In genomic region chr4:45967479-45968341, GRCm38 (mm10) we compare ENCODE assay signal across 11 mouse cellular contexts. TPM values are rescaled to one million over a fixed set of nuclear protein-coding genes. Genes with fewer than 3 reads are reported as not detected.
DNase-seq lines count a peak whose midpoint lies in the region; ATAC-seq and TF ChIP-seq lines count a peak whose summit lies in the region.
"Had no signal": no experiment of that assay in that cellular context is flagged by ENCODE, and none has a peak within 500 bp of the region (broad histone marks: within the 10 kb centered on the region; RNA-seq: fewer than 3 reads in every experiment).

No protein-coding gene starts in this region.

- DNase-seq in midbrain, embryonic 10.5 days (ENCODE audit: low spot score): peak; percentile 65
- peak; percentile 19 to 53 for DNase-seq in kidney, postnatal 4 days
- DNase-seq in left cerebral cortex, adult 2 months (ENCODE audit: extremely low spot score in 1 of 2, low spot score in 2 of 2): no peak
- DNase-seq: cerebellum, adult 11-12 months had no signal

- intact Hi-C loops in left cerebral cortex, adult 2 months (cut with DNase I): no loop called here

- WGBS in midbrain, embryonic 10.5 days: 13% methylated on average over 9 of the region's 9 CpGs
- 9% methylated on average over 9 of the region's 9 CpGs for WGBS in midbrain, embryonic 13.5 days
- 57% methylated on average over 9 of the region's 9 CpGs for WGBS in heart, embryonic 13.5 days
- 50% methylated on average over 9 of the region's 9 CpGs for WGBS in stomach, embryonic 16.5 days

- no peak overlapping the region for H3K4me2 ChIP-seq in midbrain, embryonic 13.5 days (replicated peaks)
- no peak overlapping the region for H3K4me2 ChIP-seq in heart, embryonic 13.5 days
- no peak overlapping the region for H3K4me2 ChIP-seq in stomach, embryonic 16.5 days (ENCODE audit: low read depth, low read length)
- H3K4me2 ChIP-seq: limb, embryonic 12.5 days had no signal

- H3K4me1 ChIP-seq in midbrain, embryonic 10.5 days: peaks cover 70% of the 10 kb centered on the region
- peaks cover 27% of the 10 kb centered on the region for H3K4me1 ChIP-seq in midbrain, embryonic 13.5 days (replicated peaks)
- H3K4me1 ChIP-seq in heart, embryonic 13.5 days: peaks cover 64% of the 10 kb centered on the region
- H3K4me1 ChIP-seq in stomach, embryonic 16.5 days (ENCODE audit: control insufficient read depth, insufficient read depth, low read length): peaks cover 19% of the 10 kb centered on the region

- no peak for TF ChIP-seq CTCF in left cerebral cortex, adult 2 months (IDR thresholded peaks at IDR 0.05)

- no peaks in the 10 kb centered on the region for H3K36me3 ChIP-seq in midbrain, embryonic 10.5 days
- H3K36me3 ChIP-seq in midbrain, embryonic 13.5 days: no peaks in the 10 kb centered on the region
- no peaks in the 10 kb centered on the region for H3K36me3 ChIP-seq in heart, embryonic 13.5 days
- H3K36me3 ChIP-seq in stomach, embryonic 16.5 days (ENCODE audit: control insufficient read depth, insufficient read depth, low read length): no peaks in the 10 kb centered on the region
- H3K36me3 ChIP-seq: limb, embryonic 12.5 days had no signal

- H3K9ac ChIP-seq in midbrain, embryonic 13.5 days (replicated peaks): no peak overlapping the region
- H3K9ac ChIP-seq in heart, embryonic 13.5 days: peak overlapping the region; percentile 17; the same call in 1 of the 2 replicates
- no peak overlapping the region for H3K9ac ChIP-seq in stomach, embryonic 16.5 days (ENCODE audit: low read length)
- H3K9ac ChIP-seq: limb, embryonic 12.5 days had no signal

- no peaks in the 10 kb centered on the region for H3K9me3 ChIP-seq in midbrain, embryonic 10.5 days (replicated peaks)
- no peaks in the 10 kb centered on the region for H3K9me3 ChIP-seq in midbrain, embryonic 13.5 days
- no peaks in the 10 kb centered on the region for H3K9me3 ChIP-seq in heart, embryonic 13.5 days
- H3K9me3 ChIP-seq in stomach, embryonic 16.5 days (replicated peaks; ENCODE audit: control insufficient read depth, low read length): no peaks in the 10 kb centered on the region
- H3K9me3 ChIP-seq: limb, embryonic 12.5 days had no signal

- peaks cover 40% of the 10 kb centered on the region for H3K27me3 ChIP-seq in midbrain, embryonic 10.5 days (ENCODE audit: low read depth, poor library complexity, severe bottlenecking)
- H3K27me3 ChIP-seq in midbrain, embryonic 13.5 days: peaks cover 20% of the 10 kb centered on the region
- no peaks in the 10 kb centered on the region for H3K27me3 ChIP-seq in heart, embryonic 13.5 days (replicated peaks)
- no peaks in the 10 kb centered on the region for H3K27me3 ChIP-seq in stomach, embryonic 16.5 days (ENCODE audit: control insufficient read depth, insufficient read depth, low read length)
- H3K27me3 ChIP-seq: Patski had no signal

- H3K27ac ChIP-seq in midbrain, embryonic 10.5 days (replicated peaks): peak overlapping the region; percentile 76
- H3K27ac ChIP-seq in midbrain, embryonic 13.5 days: no peak overlapping the region
- H3K27ac ChIP-seq in heart, embryonic 13.5 days (replicated peaks): 0 out of 2 replicates have a peak overlapping the region, but pooled peaks have one; percentile 67
- peak overlapping the region; percentile 87 for H3K27ac ChIP-seq in stomach, embryonic 16.5 days (ENCODE audit: low read length)
- no peak overlapping the region for H3K27ac ChIP-seq in left cerebral cortex, adult 2 months
- H3K27ac ChIP-seq: limb, embryonic 12.5 days had no signal

- no peak for ATAC-seq in midbrain, embryonic 13.5 days
- ATAC-seq in heart, embryonic 13.5 days (ENCODE audit: extremely low read depth, insufficient number of reproducible peaks, low FRiP score, low TSS enrichment): no peak
- no peak for ATAC-seq in stomach, embryonic 16.5 days (ENCODE audit: insufficient read depth, low FRiP score)
- ATAC-seq in erythroblast, adult 5-6 weeks (replicated peaks; ENCODE audit: low FRiP score, poor library complexity, severe bottlenecking): no peak
- no peak for ATAC-seq in activated CD4-positive, CD25-positive, alpha-beta regulatory T cell, adult 4 months
- ATAC-seq: Patski had no signal

- peak overlapping the region; percentile 29; the same call in 1 of the 2 replicates for H3K4me3 ChIP-seq in midbrain, embryonic 10.5 days
- no peak overlapping the region for H3K4me3 ChIP-seq in midbrain, embryonic 13.5 days (replicated peaks)
- no peak overlapping the region for H3K4me3 ChIP-seq in heart, embryonic 13.5 days
- H3K4me3 ChIP-seq in stomach, embryonic 16.5 days (replicated peaks; ENCODE audit: low read length): no peak overlapping the region
- no peak overlapping the region for H3K4me3 ChIP-seq in left cerebral cortex, adult 2 months
- H3K4me3 ChIP-seq: limb, embryonic 12.5 days had no signal

RNA-seq across cellular contexts. Expression of gene Tdrd7, which starts 2.6 kb away (rescaled TPM):
- 10.4 and 10.9 TPM in 2 replicates for polyA plus RNA-seq in midbrain, embryonic 10.5 days (2016; fragmentation: Nextera tagmentation; extraction: Ambion mirVana)
- 15.4 and 15.7 TPM in 2 replicates for polyA plus RNA-seq in midbrain, embryonic 13.5 days (2015; fragmentation: Nextera tagmentation; extraction: Ambion mirVana)
- 13.0 and 14.3 TPM in 2 replicates for polyA plus RNA-seq in heart, embryonic 13.5 days (2015; fragmentation: Nextera tagmentation; extraction: Ambion mirVana)
- polyA plus RNA-seq in stomach, embryonic 16.5 days (2015; fragmentation: Nextera tagmentation; extraction: Ambion mirVana): 22.6 and 24.5 TPM in 2 replicates
- 14.2 and 25.1 TPM in 2 replicates for total RNA-seq in erythroblast, adult 5-6 weeks (2015; ENCODE audit: low replicate concordance)
- total RNA-seq in erythroblast, adult 5-6 weeks (2017; ENCODE audit: low replicate concordance): 11.4 and 14.9 TPM in 2 replicates
- total RNA-seq in left cerebral cortex, adult 2 months (2021): 10 to 100 TPM; 26.5 to 31.5 TPM
- 1 to 10 TPM in 1 of 2 experiments, under 1 TPM in 1; 0.61 to 3.5 TPM for polyA plus RNA-seq in activated CD4-positive, CD25-positive, alpha-beta regulatory T cell, adult 4 months (2017; shearing (Covaris generic))

Comparison
In these comparisons a context has a peak if more than half of its experiments do, and no peak if none do; other contexts are left out.
1. H3K27ac ChIP-seq: peak in midbrain, embryonic 10.5 days (single experiment), heart, embryonic 13.5 days (single experiment) and stomach, embryonic 16.5 days (single experiment); none in midbrain, embryonic 13.5 days (single experiment) and left cerebral cortex, adult 2 months (single experiment).
2. DNase-seq: peak in midbrain, embryonic 10.5 days (single experiment) and kidney, postnatal 4 days (2 of 2); none in left cerebral cortex, adult 2 months (0 of 2).